Mouse (Mus musculus) right cerebral cortex, postnatal 14 days (tissue): ENCODE results near the gene Fam3c.

Experiments used
- DNase-seq: peaks from one replicate; pipeline ENCODE4 v3.0.0; 2022

The Fam3c gene

GRCm38 (mm10) chr6:22356086-22356507, at the start of gene Fam3c:
TSS of gene Fam3c (minus strand) at chr6:22356243.
- DNase-seq = peak; percentile 98

GRCm38 (mm10) chr6:22405021-22405420, 49.0 kb upstream of the Fam3c start:
- DNase-seq = no peak

- DNase-seq = no peak
These were observed 47.7 kb upstream of the Fam3c start for GRCm38 (mm10) chr6:22403736-22404135.

GRCm38 (mm10) chr6:22403317-22403716, 47.3 kb upstream of the Fam3c start:
- no peak for DNase-seq

GRCm38 (mm10) chr6:22402548-22403164, 46.6 kb upstream of the Fam3c start:
- no peak for DNase-seq

GRCm38 (mm10) chr6:22402037-22402436, 46.0 kb upstream of the Fam3c start:
- DNase-seq = no peak

GRCm38 (mm10) chr6:22398079-22398774, 42.2 kb upstream of the Fam3c start:
- DNase-seq = no peak

- no peak for DNase-seq
These were observed 39.2 kb upstream of the Fam3c start for GRCm38 (mm10) chr6:22395207-22395606.

GRCm38 (mm10) chr6:22390654-22391365, 34.8 kb upstream of the Fam3c start:
- DNase-seq = no peak

- DNase-seq = no peak
These were observed 29.3 kb upstream of the Fam3c start for GRCm38 (mm10) chr6:22385254-22385870.

GRCm38 (mm10) chr6:22380269-22380668, 24.2 kb upstream of the Fam3c start:
- no peak for DNase-seq

GRCm38 (mm10) chr6:22379831-22380230, 23.8 kb upstream of the Fam3c start:
- no peak for DNase-seq

- no peak for DNase-seq
These were observed 22.4 kb upstream of the Fam3c start for GRCm38 (mm10) chr6:22378462-22378861.

- DNase-seq = no peak
These were observed 18.7 kb upstream of the Fam3c start for GRCm38 (mm10) chr6:22374791-22375190.

GRCm38 (mm10) chr6:22373476-22373875, 17.4 kb upstream of the Fam3c start:
- DNase-seq = no peak

- no peak for DNase-seq
These were observed 10.9 kb upstream of the Fam3c start for GRCm38 (mm10) chr6:22366977-22367376.

GRCm38 (mm10) chr6:22363590-22363989, 7.5 kb upstream of the Fam3c start:
- no peak for DNase-seq

- DNase-seq = no peak
These were observed 5.9 kb upstream of the Fam3c start for GRCm38 (mm10) chr6:22361941-22362340.

- DNase-seq = no peak
These were observed 3.0 kb upstream of the Fam3c start for GRCm38 (mm10) chr6:22359019-22359418.

GRCm38 (mm10) chr6:22357351-22357750, 1.3 kb upstream of the Fam3c start:
- DNase-seq = no peak

- DNase-seq = no peak
These were observed 502 bp downstream of the Fam3c start for GRCm38 (mm10) chr6:22355396-22356085.

GRCm38 (mm10) chr6:22354675-22355074, 1.4 kb downstream of the Fam3c start:
- DNase-seq = no peak

GRCm38 (mm10) chr6:22354031-22354430, 2.0 kb downstream of the Fam3c start:
- DNase-seq = no peak
